Mouse (Mus musculus) heart, embryonic 10.5 days (tissue): ENCODE data around the gene Kri1. TPM values are rescaled to one million over a fixed set of nuclear protein-coding genes. Genes with fewer than 3 reads are reported as not detected.
A peak's percentile ranks its signal among the peaks of the same experiment; 100 is the strongest.
"Not testable (repeated sequence)": the region's sequence is repeated elsewhere in the genome, so short reads cannot be mapped to it uniquely, and the experiment has no call there.

Source experiments
- DNase-seq: peaks from one replicate; pipeline ENCODE4 v3.0.0-alpha.2; 2017; ENCODE audit warnings: low spot score
- H3K27ac ChIP-seq: fragments of 300-500 bp; sonication (generic); 2 replicates; pipeline ENCODE4 v1.5.1; 2016; ENCODE audit warnings: mild to moderate bottlenecking
- H3K27me3 ChIP-seq: fragments of 300-500 bp; sonication (generic); 2 replicates; pipeline ENCODE4 v1.6.1; 2016; ENCODE audit warnings: mild to moderate bottlenecking; ENCODE audit not compliant: poor library complexity, insufficient read depth, severe bottlenecking
- H3K36me3 ChIP-seq: fragments of 300-500 bp; sonication (generic); 2 replicates; pipeline ENCODE4 v1.6.1; 2016; ENCODE audit warnings: mild to moderate bottlenecking, moderate library complexity
- H3K4me1 ChIP-seq: fragments of 300-500 bp; sonication (generic); 2 replicates; pipeline ENCODE4 v1.6.1; 2016; ENCODE audit warnings: mild to moderate bottlenecking
- H3K4me3 ChIP-seq: fragments of 300-500 bp; sonication (generic); 2 replicates; pipeline ENCODE4 v1.5.1; 2016; ENCODE audit warnings: mild to moderate bottlenecking, moderate library complexity
- H3K9me3 ChIP-seq: fragments of 300-500 bp; sonication (generic); 2 replicates; pipeline ENCODE4 v1.6.1; 2016; ENCODE audit warnings: mild to moderate bottlenecking, moderate library complexity
- WGBS: fragments of 180-500 bp; shearing (Covaris S2); methylation state at CpG from one replicate; pipeline ENCODE4 v1.1.7; 2016; 5-methylcytosine and 5-hydroxymethylcytosine counted together
- polyA plus RNA-seq: library from polyadenylated mRNA; unstranded; fragments of >200 nt; fragmentation: Nextera tagmentation; extraction: Ambion mirVana; gene quantifications from 2 replicates; pipeline ENCODE4 v1.2.1, GENCODE M21; 2016

The Kri1 gene
- polyA plus RNA-seq, 1 experiment from 2014 or later: 21.3 TPM

GRCm38 (mm10) chr9:21264272-21264999 is 23.3 kb downstream of the Kri1 start:
- Histone ChIP-seq H3K27ac (peak overlapping the region; percentile 91), H3K27me3 (0 out of 2 replicates have a peak, but pooled peaks cover 9% of the 10 kb centered on the region), H3K4me3 (peak overlapping the region; percentile 79), H3K9me3 (no peaks in the 10 kb centered on the region), H3K4me1 (peaks cover 29% of the 10 kb centered on the region), H3K36me3 (peaks cover 28% of the 10 kb centered on the region)
- no peak for DNase-seq
- 16% methylated on average over 17 of the region's 17 CpGs for WGBS

GRCm38 (mm10) chr9:21261831-21262230 is 25.9 kb downstream of the Kri1 start:
- Histone ChIP-seq H3K27me3 (0 out of 2 replicates have a peak, but pooled peaks cover 10% of the 10 kb centered on the region), H3K4me1 (peaks cover 22% of the 10 kb centered on the region), H3K27ac (no peak overlapping the region), H3K36me3 (peaks cover 4% of the 10 kb centered on the region; the same call in 1 of the 2 replicates), H3K9me3 (no peaks in the 10 kb centered on the region), H3K4me3 (no peak overlapping the region)
- DNase-seq: no peak
- 59% methylated on average over 2 of the region's 2 CpGs for WGBS

DNA sequence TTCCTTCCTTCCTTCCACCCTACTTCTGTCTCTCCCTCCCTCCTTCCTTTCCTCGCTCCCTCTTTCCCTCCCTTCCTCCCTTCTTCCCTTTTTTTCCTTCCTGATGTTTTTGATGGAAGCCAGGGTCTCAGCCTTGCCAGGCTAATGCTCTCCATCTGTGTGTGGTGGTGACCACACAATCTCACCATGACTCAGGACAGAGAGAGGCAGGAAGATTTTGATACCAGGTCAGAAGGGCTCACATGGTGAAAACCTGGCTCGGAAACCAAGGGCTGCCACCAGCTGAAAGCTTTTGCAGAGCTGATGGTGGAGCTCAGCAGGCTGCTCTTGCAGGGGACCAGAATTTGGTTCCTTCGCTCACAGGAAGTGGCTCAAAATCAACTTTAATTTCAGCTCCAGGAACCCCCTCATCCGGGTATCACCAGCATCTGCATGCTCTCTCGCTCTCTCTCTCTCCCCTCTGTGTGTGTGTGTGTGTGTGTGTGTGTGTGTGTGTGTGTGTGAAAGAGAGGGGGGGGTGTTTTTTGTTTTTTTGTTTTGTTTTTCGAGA is 27.2 kb downstream of the Kri1 start:
- Histone ChIP-seq H3K36me3 (no peaks in the 10 kb centered on the region), H3K4me1 (peaks cover 9% of the 10 kb centered on the region), H3K27me3 (0 out of 2 replicates have a peak, but pooled peaks cover 10% of the 10 kb centered on the region), H3K4me3 (no peak overlapping the region), H3K9me3 (no peaks in the 10 kb centered on the region), H3K27ac (no peak overlapping the region)
- WGBS: 68% methylated on average over 6 of the region's 6 CpGs
- no peak for DNase-seq

GRCm38 (mm10) chr9:21256349-21256748 is 31.4 kb downstream of the Kri1 start:
- DNase-seq, H3K4me3 ChIP-seq, H3K4me1 ChIP-seq, H3K27ac ChIP-seq, H3K36me3 ChIP-seq, H3K9me3 ChIP-seq: not testable (repeated sequence)
- H3K27me3 ChIP-seq: peaks cover 23% of the 10 kb centered on the region
- 66% methylated on average over 4 of the region's 4 CpGs for WGBS

DNA sequence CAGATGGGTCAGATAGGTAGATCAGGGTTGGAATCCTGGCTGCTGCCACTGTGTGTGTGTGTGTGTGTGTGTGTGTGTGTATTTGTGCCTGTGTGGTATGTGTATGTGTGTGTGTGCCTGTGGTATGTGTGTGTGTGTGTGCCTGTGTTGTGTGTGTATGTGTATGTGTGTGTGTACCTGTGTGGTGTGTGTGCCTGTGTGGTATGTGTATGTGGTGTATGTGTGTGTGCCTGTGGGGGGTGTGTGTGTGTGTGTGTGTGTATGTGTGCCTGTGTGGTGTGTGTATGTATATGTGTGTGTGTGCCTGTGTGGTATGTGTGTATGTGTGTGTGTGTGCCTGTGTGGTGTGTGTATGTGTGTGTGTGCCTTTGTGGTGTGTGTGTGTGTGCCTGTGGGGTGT is 33.1 kb downstream of the Kri1 start:
- Histone ChIP-seq H3K27me3 (peaks cover 33% of the 10 kb centered on the region), H3K4me1 (peaks cover 12% of the 10 kb centered on the region)
- DNase-seq: no peak

DNA sequence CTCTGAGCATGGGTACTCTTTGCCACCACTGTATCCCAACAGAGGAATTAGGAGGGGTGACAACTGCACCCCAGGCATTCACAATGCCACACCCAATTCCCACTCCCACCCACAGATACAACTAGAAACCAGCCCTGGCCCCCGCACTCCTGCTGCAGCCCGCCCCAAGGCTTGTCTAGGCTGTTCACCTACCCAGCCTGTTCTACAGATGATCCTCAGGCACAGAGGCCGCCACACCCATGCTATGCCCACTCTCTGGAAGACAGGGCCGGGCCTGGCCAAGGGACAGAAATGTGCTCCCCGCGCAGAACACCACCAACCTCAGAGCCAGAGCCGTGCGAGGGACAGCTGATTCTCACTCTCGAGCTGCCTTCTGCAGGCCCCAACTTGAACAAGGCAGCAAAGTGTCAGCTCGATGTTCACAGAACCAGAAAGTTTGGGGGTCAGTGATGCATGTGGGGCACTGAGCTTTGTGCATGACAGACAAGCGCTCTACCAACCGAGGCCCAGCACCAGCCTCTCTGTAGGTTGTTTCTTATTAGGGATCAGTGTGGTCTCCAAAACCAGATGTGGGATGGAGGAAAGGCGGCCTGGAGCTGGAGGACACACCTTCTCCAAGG is 36.5 kb downstream of the Kri1 start:
- Histone ChIP-seq H3K27ac (no peak overlapping the region), H3K4me1 (peaks cover 24% of the 10 kb centered on the region), H3K9me3 (no peaks in the 10 kb centered on the region), H3K4me3 (no peak overlapping the region), H3K27me3 (peaks cover 64% of the 10 kb centered on the region), H3K36me3 (no peaks in the 10 kb centered on the region)
- WGBS: 44% methylated on average over 13 of the region's 13 CpGs
- no peak for DNase-seq

More for the DNA sequence above, 33.1 kb downstream of the Kri1 start:
- H3K4me3 ChIP-seq: no peak overlapping the region
- H3K9me3 ChIP-seq: no peaks in the 10 kb centered on the region
- H3K27ac ChIP-seq: no peak overlapping the region
- no peaks in the 10 kb centered on the region for H3K36me3 ChIP-seq

DNA sequence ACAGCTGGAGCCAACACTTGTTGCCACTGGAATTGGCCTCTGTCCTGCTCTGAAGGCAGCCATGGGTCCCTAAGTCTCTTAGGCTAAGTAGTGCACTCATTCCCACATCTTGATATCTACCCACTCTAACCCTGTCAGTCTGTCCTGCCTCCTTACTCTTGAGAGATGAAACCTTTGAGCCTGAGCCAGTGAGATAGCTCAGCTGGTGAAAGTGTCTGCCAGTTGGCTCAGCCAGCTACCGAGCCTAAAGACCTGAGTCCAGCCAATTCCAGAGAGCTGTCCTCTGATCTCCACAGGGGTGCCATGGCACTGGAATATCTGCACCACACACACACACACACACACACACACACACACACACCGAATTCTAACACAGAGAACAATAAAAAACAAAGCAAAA is 37.3 kb downstream of the Kri1 start:
- no peaks in the 10 kb centered on the region for H3K36me3 ChIP-seq
- DNase-seq: no peak
- peaks cover 71% of the 10 kb centered on the region for H3K27me3 ChIP-seq
- no peak overlapping the region for H3K27ac ChIP-seq
- no peak overlapping the region for H3K4me3 ChIP-seq
- 41% methylated on average over 2 of the region's 2 CpGs for WGBS
- peaks cover 24% of the 10 kb centered on the region for H3K4me1 ChIP-seq
- H3K9me3 ChIP-seq: no peaks in the 10 kb centered on the region

DNA sequence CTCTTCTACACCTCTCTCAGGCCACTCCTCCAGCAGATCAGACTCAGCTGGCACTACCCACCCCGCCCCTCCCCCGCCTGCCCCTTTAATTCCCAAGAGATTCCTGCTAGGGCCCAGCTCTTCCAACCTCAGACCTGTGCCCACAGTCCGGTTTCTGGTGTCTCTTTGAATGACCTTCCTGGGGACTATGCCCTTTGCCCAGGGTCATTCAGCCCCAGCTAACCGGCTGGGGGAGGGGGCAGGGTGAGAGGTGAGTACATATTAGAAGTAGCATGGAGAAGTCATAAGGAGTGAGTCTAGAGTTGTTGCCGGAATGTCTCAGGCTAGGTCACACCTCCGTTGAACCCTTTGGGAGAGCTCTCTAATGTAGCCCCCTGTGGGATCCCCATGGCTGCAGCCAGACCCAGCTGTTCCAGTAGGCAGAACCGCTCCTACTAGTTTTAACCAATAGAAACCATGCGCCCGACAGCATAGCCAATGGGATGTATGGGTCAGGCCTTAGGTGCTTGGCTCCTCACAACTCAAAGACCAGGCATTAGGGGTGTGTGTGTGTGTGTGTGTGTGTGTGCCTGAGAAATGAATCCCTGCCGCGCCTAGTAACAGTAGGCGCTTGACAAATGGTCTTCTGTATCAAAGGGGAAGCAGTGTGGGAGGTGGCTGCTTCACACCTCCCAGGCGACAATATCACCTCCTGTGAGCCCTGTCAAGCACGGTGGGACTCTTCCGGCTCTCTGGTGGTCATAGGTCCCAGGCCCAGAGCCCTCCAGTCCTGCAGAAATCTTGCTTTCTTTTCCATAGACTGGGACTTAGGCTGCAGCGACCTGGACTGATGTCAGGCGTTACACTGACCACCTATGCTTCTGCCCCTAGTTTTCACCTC is 37.9 kb downstream of the Kri1 start:
- Histone ChIP-seq H3K4me3 (peak overlapping the region; percentile 27; the same call in 1 of the 2 replicates), H3K36me3 (no peaks in the 10 kb centered on the region), H3K27me3 (peaks cover 77% of the 10 kb centered on the region), H3K4me1 (peaks cover 28% of the 10 kb centered on the region), H3K9me3 (no peaks in the 10 kb centered on the region), H3K27ac (no peak overlapping the region)
- 14% methylated on average over 17 of the region's 17 CpGs for WGBS
- DNase-seq: no peak

DNA sequence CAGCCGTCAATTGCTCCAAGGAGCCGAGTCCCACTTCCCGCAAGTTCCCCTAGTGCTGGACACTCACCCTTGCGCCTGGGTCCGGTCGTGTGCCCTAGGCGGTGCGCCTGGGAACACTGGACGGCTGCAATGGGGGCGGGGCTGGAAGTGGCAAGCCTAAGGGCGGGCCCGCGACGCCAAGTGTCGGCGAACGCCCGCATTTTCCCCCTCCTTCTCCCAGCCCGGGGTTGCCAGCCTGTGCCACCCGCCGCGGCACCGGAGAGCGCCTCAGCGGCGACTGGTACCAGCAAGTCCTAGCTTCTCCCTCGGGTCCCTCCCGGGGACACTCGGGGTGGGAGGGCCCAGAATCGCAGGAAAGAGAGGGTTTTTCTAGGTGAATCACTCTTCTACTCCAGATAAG is 39.4 kb downstream of the Kri1 start, which contains the start of gene S1pr5:
Gene S1pr5 (minus strand): TSS at position 118 of the 400 bp plus-strand sequence.
- DNase-seq: no peak
- no peak within 1 kb of the TSS for H3K27ac ChIP-seq
- WGBS: 2% methylated on average over 30 of the region's 30 CpGs
- no peaks in the 10 kb centered on the region for H3K9me3 ChIP-seq
- no peaks in the 10 kb centered on the region for H3K36me3 ChIP-seq
- peak within 1 kb of the TSS; percentile 56 for H3K4me3 ChIP-seq
- peaks cover 41% of the 10 kb centered on the region for H3K4me1 ChIP-seq
- H3K27me3 ChIP-seq: peaks cover 93% of the 10 kb centered on the region

DNA sequence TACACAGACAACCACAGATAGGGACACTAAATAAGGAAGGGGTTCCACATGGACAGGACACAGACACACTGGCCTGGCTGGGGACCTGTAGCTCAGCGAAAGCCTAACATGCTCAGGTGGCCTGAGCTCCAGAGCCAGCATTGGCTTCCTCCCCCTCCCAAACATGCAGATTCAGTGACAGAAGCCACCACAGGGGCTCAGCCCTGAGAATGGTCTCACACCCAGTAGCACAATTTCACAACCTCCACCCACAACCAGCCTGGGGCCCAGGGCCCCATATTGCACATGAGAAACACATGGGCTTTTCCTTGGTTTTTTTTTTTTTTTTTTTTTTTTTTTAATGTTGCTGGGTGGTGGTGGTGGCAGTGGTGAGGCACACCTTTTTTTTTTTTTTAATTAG is 41.4 kb downstream of the Kri1 start:
- Histone ChIP-seq H3K9me3 (no peaks in the 10 kb centered on the region; the same call in 1 of the 2 replicates), H3K4me1 (peaks cover 39% of the 10 kb centered on the region), H3K4me3 (no peak overlapping the region), H3K27me3 (peaks cover 97% of the 10 kb centered on the region), H3K27ac (no peak overlapping the region), H3K36me3 (peaks cover 2% of the 10 kb centered on the region; the same call in 1 of the 2 replicates)
- WGBS: 60% methylated on average over 1 of the region's 1 CpGs
- DNase-seq: no peak

GRCm38 (mm10) chr9:21245113-21245487 is 42.7 kb downstream of the Kri1 start:
- DNase-seq: no peak
- H3K4me1 ChIP-seq: peaks cover 33% of the 10 kb centered on the region
- peak overlapping the region; percentile 64 for H3K4me3 ChIP-seq
- WGBS: under 1% methylated on average over 16 of the region's 16 CpGs
- H3K36me3 ChIP-seq: peaks cover 2% of the 10 kb centered on the region; the same call in 1 of the 2 replicates
- H3K27ac ChIP-seq: peak overlapping the region; percentile 63; the same call in 1 of the 2 replicates
- peaks cover 87% of the 10 kb centered on the region for H3K27me3 ChIP-seq
- no peaks in the 10 kb centered on the region; the same call in 1 of the 2 replicates for H3K9me3 ChIP-seq

- DNase-seq: no peak
- peak overlapping the region; percentile 64 for H3K4me3 ChIP-seq
- peaks cover 82% of the 10 kb centered on the region for H3K27me3 ChIP-seq
- peak overlapping the region; percentile 63 for H3K27ac ChIP-seq
- peaks cover 2% of the 10 kb centered on the region; the same call in 1 of the 2 replicates for H3K36me3 ChIP-seq
- WGBS: under 1% methylated on average over 72 of the region's 72 CpGs
- peaks cover 30% of the 10 kb centered on the region for H3K4me1 ChIP-seq
- H3K9me3 ChIP-seq: no peaks in the 10 kb centered on the region; the same call in 1 of the 2 replicates
Observed at GRCm38 (mm10) chr9:21244428-21245112, 43.2 kb downstream of the Kri1 start.
